ENCODE assay signal across 8 mouse cellular contexts in the genomic region with DNA sequence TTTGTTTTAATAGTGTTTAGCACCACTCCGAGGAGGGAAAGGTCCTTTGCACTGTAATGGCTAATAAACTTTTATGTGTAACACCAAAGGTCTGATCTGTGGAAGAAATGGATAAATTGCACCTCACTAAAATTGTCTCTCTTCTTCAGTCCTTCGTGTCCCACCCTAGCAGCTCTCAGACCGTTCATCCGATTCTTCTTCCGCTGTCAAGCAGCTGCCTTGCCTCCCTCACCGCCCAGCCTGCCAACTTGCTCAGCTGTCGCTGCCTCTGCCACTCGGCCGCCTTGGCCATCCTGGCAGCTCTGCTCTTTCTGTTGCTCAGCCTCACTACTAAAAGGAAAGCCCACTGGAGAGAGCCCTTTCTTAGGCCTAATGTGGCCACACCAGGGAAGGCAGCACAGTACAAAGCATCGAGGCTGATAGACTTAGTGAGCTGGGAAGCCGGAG. TPM values are rescaled to one million over a fixed set of nuclear protein-coding genes. Genes with fewer than 3 reads are reported as not detected.
DNase-seq lines count a peak whose midpoint lies in the region; ATAC-seq lines count a peak whose summit lies in the region.

No protein-coding gene starts in this region.

- H3K27ac ChIP-seq in liver, embryonic 11.5 days (ENCODE audit: low read depth, low read length): no peak overlapping the region
- peak overlapping the region; percentile 67 for H3K27ac ChIP-seq in hindbrain, embryonic 13.5 days
- peak overlapping the region; percentile 17; the same call in 1 of the 2 replicates for H3K27ac ChIP-seq in neural tube, embryonic 14.5 days (ENCODE audit: low read depth, low read length)

- H3K9ac ChIP-seq in liver, embryonic 11.5 days (ENCODE audit: low read depth, low read length): no peak overlapping the region
- H3K9ac ChIP-seq in hindbrain, embryonic 13.5 days: 0 out of 2 replicates have a peak overlapping the region, but pooled peaks have one; percentile 19
- no peak overlapping the region for H3K9ac ChIP-seq in neural tube, embryonic 14.5 days (replicated peaks; ENCODE audit: low read depth, low read length)

- ATAC-seq in liver, embryonic 11.5 days (replicated peaks; ENCODE audit: low FRiP score): no peak
- ATAC-seq in hindbrain, embryonic 13.5 days (ENCODE audit: low FRiP score): peak; percentile 34
- ATAC-seq in neural tube, embryonic 14.5 days (ENCODE audit: low read depth): peak; percentile 71

- H3K36me3 ChIP-seq in liver, embryonic 11.5 days (ENCODE audit: control insufficient read depth, insufficient read depth, low read length): no peaks in the 10 kb centered on the region
- no peaks in the 10 kb centered on the region for H3K36me3 ChIP-seq in hindbrain, embryonic 13.5 days
- no peaks in the 10 kb centered on the region for H3K36me3 ChIP-seq in neural tube, embryonic 14.5 days (ENCODE audit: control insufficient read depth, insufficient read depth, low read length)

- no peak overlapping the region for H3K4me3 ChIP-seq in liver, embryonic 11.5 days (ENCODE audit: low read depth, low read length)
- H3K4me3 ChIP-seq in hindbrain, embryonic 13.5 days: no peak overlapping the region
- H3K4me3 ChIP-seq in neural tube, embryonic 14.5 days (ENCODE audit: low read depth, low read length): no peak overlapping the region

- H3K9me3 ChIP-seq in liver, embryonic 11.5 days (ENCODE audit: control insufficient read depth, low read length): no peaks in the 10 kb centered on the region; the same call in 1 of the 2 replicates
- no peaks in the 10 kb centered on the region for H3K9me3 ChIP-seq in hindbrain, embryonic 13.5 days
- no peaks in the 10 kb centered on the region for H3K9me3 ChIP-seq in neural tube, embryonic 14.5 days (ENCODE audit: control insufficient read depth, low read length)

- H3K4me1 ChIP-seq in liver, embryonic 11.5 days (replicated peaks; ENCODE audit: control insufficient read depth, insufficient read depth, low read length): peaks cover 4% of the 10 kb centered on the region
- peaks cover 31% of the 10 kb centered on the region for H3K4me1 ChIP-seq in hindbrain, embryonic 13.5 days (replicated peaks)
- peaks cover 4% of the 10 kb centered on the region; the same call in 1 of the 2 replicates for H3K4me1 ChIP-seq in neural tube, embryonic 14.5 days (ENCODE audit: control insufficient read depth, insufficient read depth, low read length)

- no peaks in the 10 kb centered on the region for H3K27me3 ChIP-seq in liver, embryonic 11.5 days (replicated peaks; ENCODE audit: control insufficient read depth, insufficient read depth, low read length)
- no peaks in the 10 kb centered on the region for H3K27me3 ChIP-seq in hindbrain, embryonic 13.5 days
- no peaks in the 10 kb centered on the region for H3K27me3 ChIP-seq in neural tube, embryonic 14.5 days (ENCODE audit: control insufficient read depth, insufficient read depth, low read length)

- no peak overlapping the region for H3K4me2 ChIP-seq in liver, embryonic 11.5 days
- no peak overlapping the region for H3K4me2 ChIP-seq in hindbrain, embryonic 13.5 days
- no peak overlapping the region for H3K4me2 ChIP-seq in neural tube, embryonic 14.5 days (ENCODE audit: low read depth, low read length)

- peak; percentile 84 to 89 for DNase-seq in cerebellum, postnatal 10 days
- DNase-seq in cerebellum, adult 9-11 months: no peak
- peak; percentile 28 for DNase-seq in liver, embryonic 11.5 days (ENCODE audit: low spot score)
- DNase-seq in liver: no peak
- DNase-seq in embryo, embryonic 10.5 days (ENCODE audit: low spot score): no peak
- no peak for DNase-seq in urinary bladder, adult 2 months (ENCODE audit: low spot score)

- WGBS in liver, embryonic 11.5 days: 79% methylated on average over 11 of the region's 11 CpGs
- WGBS in hindbrain, embryonic 13.5 days: 30% methylated on average over 11 of the region's 11 CpGs
- 9% methylated on average over 11 of the region's 11 CpGs for WGBS in neural tube, embryonic 14.5 days

RNA-seq across cellular contexts. Expression of a gene that starts 42.2 kb away (rescaled TPM):
- polyA plus RNA-seq in liver, embryonic 11.5 days (2014; fragmentation: Nextera tagmentation; extraction: Ambion mirVana): 15.9 and 17.2 TPM in 2 replicates
- 5.8 and 7.7 TPM in 2 replicates for polyA plus RNA-seq in hindbrain, embryonic 13.5 days (2015; fragmentation: Nextera tagmentation; extraction: Ambion mirVana)
- 2.7 and 3.5 TPM in 2 replicates for polyA plus RNA-seq in neural tube, embryonic 14.5 days (2014; fragmentation: Nextera tagmentation; extraction: Ambion mirVana)
- 3.4 and 4.1 TPM in 2 replicates for polyA plus RNA-seq in urinary bladder, adult 2 months (2012; rRNA removed)

RNA-seq across cellular contexts. Expression of a gene that starts 46.9 kb away (rescaled TPM):
- 122 and 151 TPM in 2 replicates for polyA plus RNA-seq in liver, embryonic 11.5 days (2014; fragmentation: Nextera tagmentation; extraction: Ambion mirVana)
- 15.4 and 15.5 TPM in 2 replicates for polyA plus RNA-seq in hindbrain, embryonic 13.5 days (2015; fragmentation: Nextera tagmentation; extraction: Ambion mirVana)
- 8.0 and 9.5 TPM in 2 replicates for polyA plus RNA-seq in neural tube, embryonic 14.5 days (2014; fragmentation: Nextera tagmentation; extraction: Ambion mirVana)
- polyA plus RNA-seq in urinary bladder, adult 2 months (2012; rRNA removed): 0.66 and 1.2 TPM in 2 replicates

Comparison
In these comparisons a context has a peak if more than half of its experiments do, and no peak if none do; other contexts are left out.
1. DNase-seq: peak in cerebellum, postnatal 10 days (2 of 2) and liver, embryonic 11.5 days (single experiment); none in cerebellum, adult 9-11 months (single experiment), liver (single experiment), embryo, embryonic 10.5 days (single experiment) and urinary bladder, adult 2 months (single experiment).